Comparison of ENCODE assay signal across 13 mouse cellular contexts in genomic region chr5:124225891-124226290, GRCm38 (mm10). TPM values are rescaled to one million over a fixed set of nuclear protein-coding genes. Genes with fewer than 3 reads are reported as not detected.
DNase-seq lines count a peak whose midpoint lies in the region; ATAC-seq and TF ChIP-seq lines count a peak whose summit lies in the region.
"Had no signal": no experiment of that assay in that cellular context is flagged by ENCODE, and none has a peak within 500 bp of the region (broad histone marks: within the 10 kb centered on the region; RNA-seq: fewer than 3 reads in every experiment).

No protein-coding gene starts in this region.

- no peak for ATAC-seq in midbrain, embryonic 15.5 days (replicated peaks)
- ATAC-seq in liver, embryonic 14.5 days (ENCODE audit: insufficient read depth), result peak; percentile 68
- ATAC-seq: forebrain, embryonic 15.5 days; inflammation-experienced regulatory T-cells, adult 6 months had no signal

- H3K4me2 ChIP-seq in midbrain, embryonic 15.5 days, result no peak overlapping the region
- H3K4me2 ChIP-seq in liver, embryonic 14.5 days (ENCODE audit: low read depth), result no peak overlapping the region
- H3K4me2 ChIP-seq: forebrain, embryonic 15.5 days; lung, embryonic 14.5 days; neural tube, embryonic 15.5 days had no signal

- TF ChIP-seq EP300 in liver, embryonic 14.5 days (IDR thresholded peaks at IDR 0.05; ENCODE audit: low read depth), result peak; percentile 29; the same call in 1 of the 2 replicates

- TF ChIP-seq CTCF in cortical plate, adult 2 months (IDR thresholded peaks at IDR 0.05; ENCODE audit: extremely low read depth, insufficient read depth, low read length), result no peak
- 0 out of 2 replicates have a peak, but pooled peaks have one; percentile 3 for TF ChIP-seq CTCF in liver, embryonic 14.5 days (IDR thresholded peaks at IDR 0.05; ENCODE audit: low read depth)

- 88% methylated on average over 7 of the region's 7 CpGs for WGBS in midbrain, embryonic 10.5 days
- WGBS in midbrain, embryonic 15.5 days, result 92% methylated on average over 7 of the region's 7 CpGs
- WGBS in liver, embryonic 14.5 days (ENCODE audit: insufficient replicate concordance), result 45% methylated on average over 7 of the region's 7 CpGs

- 0 out of 2 replicates have a peak overlapping the region, but pooled peaks have one; percentile 43 for H3K27ac ChIP-seq in midbrain, embryonic 10.5 days (replicated peaks)
- H3K27ac ChIP-seq in midbrain, embryonic 15.5 days, result no peak overlapping the region
- H3K27ac ChIP-seq in cortical plate, adult 2 months (ENCODE audit: insufficient read depth, low read length), result 0 out of 2 replicates have a peak overlapping the region, but pooled peaks have one; percentile 33
- no peak overlapping the region for H3K27ac ChIP-seq in liver, embryonic 14.5 days
- H3K27ac ChIP-seq: forebrain, embryonic 15.5 days; neural tube, embryonic 15.5 days had no signal

- no peak for TF ChIP-seq POLR2A in cortical plate, adult 2 months (IDR thresholded peaks at IDR 0.05; ENCODE audit: extremely low read depth, insufficient read depth, low read length)

- H3K4me1 ChIP-seq in midbrain, embryonic 10.5 days, result peaks cover 40% of the 10 kb centered on the region
- peaks cover 10% of the 10 kb centered on the region for H3K4me1 ChIP-seq in midbrain, embryonic 15.5 days
- H3K4me1 ChIP-seq in cortical plate, adult 2 months (ENCODE audit: control insufficient read depth, insufficient read depth, low read length), result peaks cover 14% of the 10 kb centered on the region
- peaks cover 7 to 28% of the 10 kb centered on the region in 2 experiments; a peak in 3 of 4 replicates for H3K4me1 ChIP-seq in liver, embryonic 14.5 days (replicated peaks; ENCODE audit: control insufficient read depth in 2 of 2, insufficient read depth in 2 of 2, low read length in 1 of 2)

- DNase-seq in midbrain, embryonic 10.5 days (ENCODE audit: low spot score), result no peak
- no peak for DNase-seq in liver, embryonic 14.5 days (ENCODE audit: low read depth in 3 of 3, low spot score in 3 of 3)
- DNase-seq in thymus, postnatal 25 days, result peak; percentile 59
- DNase-seq in gastrocnemius, postnatal 25 days, result no peak
- no peak for DNase-seq in retina, embryonic 14.5 days (ENCODE audit: low spot score)
- DNase-seq: cerebellum, adult 8-10 months; heart, postnatal 36 days; lung, embryonic 14.5 days had no signal

- H3K4me3 ChIP-seq in midbrain, embryonic 10.5 days, result no peak overlapping the region
- H3K4me3 ChIP-seq in midbrain, embryonic 15.5 days, result no peak overlapping the region
- no peak overlapping the region for H3K4me3 ChIP-seq in cortical plate, adult 2 months (ENCODE audit: insufficient read depth, low read length)
- H3K4me3 ChIP-seq in liver, embryonic 14.5 days (ENCODE audit: insufficient read depth in 1 of 2, low read depth in 2 of 2, low read length in 2 of 2), result no peak overlapping the region
- H3K4me3 ChIP-seq: forebrain, embryonic 15.5 days; neural tube, embryonic 15.5 days had no signal

- no peaks in the 10 kb centered on the region for H3K36me3 ChIP-seq in midbrain, embryonic 10.5 days
- no peaks in the 10 kb centered on the region for H3K36me3 ChIP-seq in midbrain, embryonic 15.5 days (replicated peaks)
- no peaks in the 10 kb centered on the region for H3K36me3 ChIP-seq in liver, embryonic 14.5 days (replicated peaks; ENCODE audit: control insufficient read depth, insufficient read depth, low read depth)
- H3K36me3 ChIP-seq: forebrain, embryonic 15.5 days; neural tube, embryonic 15.5 days had no signal

- no peak overlapping the region for H3K9ac ChIP-seq in midbrain, embryonic 15.5 days
- no peak overlapping the region for H3K9ac ChIP-seq in liver, embryonic 14.5 days (replicated peaks)
- H3K9ac ChIP-seq: forebrain, embryonic 15.5 days; lung, embryonic 14.5 days; neural tube, embryonic 15.5 days had no signal

- no peaks in the 10 kb centered on the region for H3K9me3 ChIP-seq in midbrain, embryonic 10.5 days (replicated peaks)
- no peaks in the 10 kb centered on the region for H3K9me3 ChIP-seq in midbrain, embryonic 15.5 days
- no peaks in the 10 kb centered on the region for H3K9me3 ChIP-seq in liver, embryonic 14.5 days (ENCODE audit: control insufficient read depth, low read length)
- H3K9me3 ChIP-seq: forebrain, embryonic 15.5 days; neural tube, embryonic 15.5 days had no signal

- H3K27me3 ChIP-seq in midbrain, embryonic 10.5 days (ENCODE audit: low read depth, poor library complexity, severe bottlenecking), result no peaks in the 10 kb centered on the region
- H3K27me3 ChIP-seq in midbrain, embryonic 15.5 days (replicated peaks), result no peaks in the 10 kb centered on the region
- no peaks in the 10 kb centered on the region for H3K27me3 ChIP-seq in liver, embryonic 14.5 days (ENCODE audit: control insufficient read depth, insufficient read depth, low read length)
- H3K27me3 ChIP-seq: forebrain, embryonic 15.5 days; neural tube, embryonic 15.5 days had no signal

RNA-seq across cellular contexts. Expression of gene Pitpnm2, which starts 23.7 kb away (rescaled TPM):
- polyA plus RNA-seq in midbrain, embryonic 10.5 days (2016; fragmentation: Nextera tagmentation; extraction: Ambion mirVana), result 2.9 and 4.0 TPM in 2 replicates
- polyA plus RNA-seq in midbrain, embryonic 15.5 days (2015; fragmentation: Nextera tagmentation; extraction: Ambion mirVana), result 11.8 and 13.0 TPM in 2 replicates
- 178 and 196 TPM in 2 replicates for polyA plus RNA-seq in cortical plate, adult 2 months (2012; rRNA removed)
- polyA plus RNA-seq in liver, embryonic 14.5 days (2012; rRNA removed), result 4.7 and 5.8 TPM in 2 replicates
- polyA plus RNA-seq in liver, embryonic 14.5 days (2014; fragmentation: Nextera tagmentation; extraction: Ambion mirVana), result 1.9 and 2.1 TPM in 2 replicates
- total RNA-seq in gastrocnemius, postnatal 25 days (2021), result 10 to 100 TPM; 16.7 to 17.6 TPM

Comparison
In these comparisons a context has a peak if more than half of its experiments do, and no peak if none do; other contexts are left out.
1. H3K27ac ChIP-seq: peak in midbrain, embryonic 10.5 days (single experiment) and cortical plate, adult 2 months (single experiment); none in midbrain, embryonic 15.5 days (single experiment) and liver, embryonic 14.5 days (single experiment).
2. RNA of gene Pitpnm2, which starts 23.7 kb away (polyA plus RNA-seq): 178 to 196 TPM in cortical plate, adult 2 months; 11.8 to 13.0 TPM in midbrain, embryonic 15.5 days, 1.9 to 5.8 TPM in liver, embryonic 14.5 days and 2.9 to 4.0 TPM in midbrain, embryonic 10.5 days; every median in the first group is over 10 times any median in the second.